ENCODE assay signal across 18 mouse cellular contexts in the genomic region with DNA sequence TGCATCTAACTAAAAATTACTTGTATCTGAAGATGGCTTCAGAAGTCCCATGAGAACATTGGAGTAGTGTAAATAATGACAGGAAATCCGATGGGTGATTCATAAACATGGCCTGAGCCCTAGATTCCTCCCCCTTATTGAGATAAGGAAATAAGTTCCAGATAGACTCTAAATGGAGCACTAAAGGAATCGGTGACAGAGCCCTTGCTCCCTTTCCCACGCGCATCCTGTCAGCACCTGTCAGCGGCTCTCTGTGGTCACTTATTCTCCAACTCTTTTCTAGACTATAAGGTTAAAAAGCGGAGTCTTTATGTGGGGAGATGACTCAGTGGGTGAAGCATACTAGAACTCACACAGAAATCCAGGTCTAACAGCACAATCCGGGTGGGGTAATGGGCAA.
"Had no signal": no experiment of that assay in that cellular context is flagged by ENCODE, and none has a peak within 500 bp of the region (broad histone marks: within the 10 kb centered on the region; RNA-seq: fewer than 3 reads in every experiment).

No protein-coding gene starts in this region.

- H3K9ac ChIP-seq: liver, embryonic 13.5 days; lung, embryonic 14.5 days; neural tube, embryonic 12.5 days; neural tube, embryonic 15.5 days; stomach, embryonic 15.5 days had no signal

- H3K27me3 ChIP-seq: liver, embryonic 13.5 days; neural tube, embryonic 12.5 days; neural tube, embryonic 15.5 days; stomach, embryonic 15.5 days had no signal

- H3K4me2 ChIP-seq: liver, embryonic 13.5 days; lung, embryonic 14.5 days; midbrain, embryonic 11.5 days; neural tube, embryonic 12.5 days; neural tube, embryonic 15.5 days; stomach, embryonic 15.5 days had no signal

- H3K36me3 ChIP-seq: liver, embryonic 13.5 days; neural tube, embryonic 12.5 days; neural tube, embryonic 15.5 days; stomach, embryonic 15.5 days had no signal

- H3K9me3 ChIP-seq: liver, embryonic 13.5 days; neural tube, embryonic 12.5 days; neural tube, embryonic 15.5 days; stomach, embryonic 15.5 days had no signal

- DNase-seq: kidney, adult 18-20 months; kidney, adult 9 months; kidney, postnatal 14 days; kidney, postnatal 4 days; liver, embryonic 13.5 days; lung, embryonic 14.5 days; lung, postnatal 10 days; lung, postnatal 4 days; midbrain, embryonic 14.5 days; right cerebral cortex, adult 18-20 months; right cerebral cortex, postnatal 25 days; spleen, adult 18-20 months; thymus, postnatal 25 days had no signal

- H3K4me1 ChIP-seq: liver, embryonic 13.5 days; stomach, embryonic 15.5 days had no signal

- H3K27ac ChIP-seq: left cerebral cortex, adult 2 months; liver, embryonic 13.5 days; neural tube, embryonic 12.5 days; stomach, embryonic 15.5 days had no signal

- H3K4me3 ChIP-seq: left cerebral cortex, adult 2 months; liver, embryonic 13.5 days; neural tube, embryonic 12.5 days; neural tube, embryonic 15.5 days; stomach, embryonic 15.5 days had no signal
